Mouse (Mus musculus) layer of hippocampus, postnatal 36 days (tissue): ENCODE measurements around the gene Slc35g2. TPM values are rescaled to one million over a fixed set of nuclear protein-coding genes. Genes with fewer than 3 reads are reported as not detected.

Experiments
- total RNA-seq, 2 experiments: library from RNA; stranded (reverse); gene quantifications; 2 replicates each; pipeline ENCODE4 v1.2.3; 2021

Slc35g2 gene
- total RNA-seq, 2 experiments from 2014 or later: 17.6 to 19.8 TPM

Other genes starting within 250 kb of the Slc35g2 start
- 1 to 10 TPM; 4.4 to 6.3 TPM for gene Il20rb, start 84.3 kb downstream of the Slc35g2 start, total RNA-seq
- gene Nck1, start 25.0 kb downstream of the Slc35g2 start, total RNA-seq: 10 to 100 TPM; 36.7 to 36.9 TPM
- gene Stag1, start 26.7 kb upstream of the Slc35g2 start, total RNA-seq: 10 to 100 TPM; 56.8 to 67.8 TPM